19 mouse cellular contexts compared by ENCODE assay signal in genomic region chr11:57324099-57324498, GRCm38 (mm10).
DNase-seq lines count a peak whose midpoint lies in the region; TF ChIP-seq lines count a peak whose summit lies in the region.
"Had no signal": no experiment of that assay in that cellular context is flagged by ENCODE, and none has a peak within 500 bp of the region (broad histone marks: within the 10 kb centered on the region; RNA-seq: fewer than 3 reads in every experiment).

No protein-coding gene starts in this region.

- no peak for TF ChIP-seq EP300 in heart, adult 2 months (IDR thresholded peaks at IDR 0.05; ENCODE audit: insufficient read depth, low read depth, low read length)

- H3K79me2 ChIP-seq in heart, adult 2 months (replicated peaks; ENCODE audit: control insufficient read depth, insufficient read depth, low read length): no peaks in the 10 kb centered on the region

- no peak overlapping the region for H3K9ac ChIP-seq in heart, adult 2 months (ENCODE audit: low read depth, low read length)
- H3K9ac ChIP-seq: embryonic facial prominence, embryonic 12.5 days; hindbrain, embryonic 12.5 days had no signal

- 67% methylated on average over 4 of the region's 4 CpGs for WGBS in heart, adult 2 months

- H3K27ac ChIP-seq in heart, adult 2 months: no peak overlapping the region
- H3K27ac ChIP-seq in layer of hippocampus, adult 2 months: peak overlapping the region; percentile 97
- H3K27ac ChIP-seq: embryonic facial prominence, embryonic 12.5 days; heart, embryonic 10.5 days; hindbrain, embryonic 12.5 days had no signal

- TF ChIP-seq POLR2A in heart, adult 2 months (IDR thresholded peaks at IDR 0.05; ENCODE audit: insufficient read depth, low read depth, low read length): no peak

- DNase-seq in heart, adult 11 months: peak; percentile 52
- DNase-seq in heart, adult 2 months: no peak
- peak; percentile 51 for DNase-seq in brain, adult 2 months (ENCODE audit: low read depth, low spot score)
- DNase-seq in layer of hippocampus, adult 2 months (ENCODE audit: low spot score in 2 of 2): peak in 1 of 2 experiments; percentile 58
- DNase-seq in layer of hippocampus, postnatal 14 days (ENCODE audit: low spot score in 2 of 2): peak; percentile 26 to 60
- no peak for DNase-seq in cerebellum, adult 9-10 months
- DNase-seq in gastrocnemius, postnatal 36 days: no peak
- DNase-seq in adrenal gland, postnatal 10 days: no peak
- DNase-seq: adrenal gland, adult 8-10 months; B cell, adult 2 months; cerebellum, adult 18-20 months; cerebellum, postnatal 10 days; gastrocnemius, postnatal 10 days; heart, postnatal 10 days; heart, postnatal 4 days had no signal

- H3K27me3 ChIP-seq in heart, adult 2 months (ENCODE audit: control insufficient read depth, insufficient read depth, low read length): no peaks in the 10 kb centered on the region; the same call in 1 of the 2 replicates
- H3K27me3 ChIP-seq: embryonic facial prominence, embryonic 12.5 days; hindbrain, embryonic 12.5 days had no signal

- H3K4me1 ChIP-seq in heart, adult 2 months (ENCODE audit: control insufficient read depth, insufficient read depth, low read length): no peaks in the 10 kb centered on the region
- H3K4me1 ChIP-seq: embryonic facial prominence, embryonic 12.5 days; hindbrain, embryonic 12.5 days had no signal

- intact Hi-C loops in heart, adult 2 months (cut with DNase I): no loop called here
- intact Hi-C loops in gastrocnemius, postnatal 36 days (cut with DNase I): no loop called here

- no peaks in the 10 kb centered on the region for H3K36me3 ChIP-seq in heart, adult 2 months (ENCODE audit: control insufficient read depth, insufficient read depth, low read length)
- H3K36me3 ChIP-seq: embryonic facial prominence, embryonic 12.5 days; G1E; heart, embryonic 10.5 days; hindbrain, embryonic 12.5 days had no signal

- TF ChIP-seq CTCF in heart, adult 2 months (IDR thresholded peaks at IDR 0.05): no peak
- no peak for TF ChIP-seq CTCF in layer of hippocampus, adult 2 months (conservative IDR thresholded peaks at IDR 0.05)

- H3K4me3 ChIP-seq in heart, adult 2 months: no peak overlapping the region
- H3K4me3 ChIP-seq in layer of hippocampus, adult 2 months: no peak overlapping the region
- H3K4me3 ChIP-seq: embryonic facial prominence, embryonic 12.5 days; heart, embryonic 10.5 days; hindbrain, embryonic 12.5 days had no signal

Comparison
In these comparisons a context has a peak if more than half of its experiments do, and no peak if none do; other contexts are left out.
1. DNase-seq: peak in heart, adult 11 months (single experiment), brain, adult 2 months (single experiment) and layer of hippocampus, postnatal 14 days (2 of 2); none in heart, adult 2 months (0 of 2), cerebellum, adult 9-10 months (single experiment), gastrocnemius, postnatal 36 days (0 of 2) and adrenal gland, postnatal 10 days (single experiment).